Mouse (Mus musculus) lung, embryonic 16.5 days (tissue): Measurements from ENCODE around the gene Specc1. TPM values are rescaled to one million over a fixed set of nuclear protein-coding genes. Genes with fewer than 3 reads are reported as not detected.
"Not testable (repeated sequence)": the region's sequence is repeated elsewhere in the genome, so short reads cannot be mapped to it uniquely, and the experiment has no call there.

Experiments
- ATAC-seq: fragments of 200-750 bp; cut with Nextera tagmentation; 2 replicates; pipeline ENCODE4 v1.8.0; 2017; ENCODE audit warnings: low read depth, mild to moderate bottlenecking, moderate library complexity
- H3K27ac ChIP-seq: fragments of 300-500 bp; sonication (generic); 2 replicates; pipeline ENCODE4 v1.5.1; 2014; ENCODE audit warnings: mild to moderate bottlenecking, control low read depth, low read length
- H3K27me3 ChIP-seq: fragments of 300-500 bp; sonication (generic); 2 replicates; pipeline ENCODE4 v1.6.1; 2014; ENCODE audit warnings: low read depth, low read length, mixed read lengths; ENCODE audit not compliant: control insufficient read depth, insufficient read depth
- H3K36me3 ChIP-seq: fragments of 300-500 bp; sonication (generic); 2 replicates; pipeline ENCODE4 v1.6.1; 2014; ENCODE audit warnings: low read length; ENCODE audit not compliant: control insufficient read depth, insufficient read depth
- H3K4me1 ChIP-seq: fragments of 300-500 bp; sonication (generic); replicated peaks from 2 replicates; pipeline ENCODE4 v1.6.1; 2014; ENCODE audit warnings: low read length, mixed read lengths; ENCODE audit not compliant: control insufficient read depth, insufficient read depth
- H3K4me2 ChIP-seq: fragments of 300-500 bp; sonication (generic); 2 replicates; pipeline ENCODE4 v1.6.1; 2014; ENCODE audit warnings: low read depth, low read length, control low read depth
- H3K4me3 ChIP-seq: fragments of 300-500 bp; sonication (generic); 2 replicates; pipeline ENCODE4 v1.5.1; 2014; ENCODE audit warnings: mild to moderate bottlenecking, low read length, control low read depth
- H3K9ac ChIP-seq: fragments of 300-500 bp; sonication (generic); 2 replicates; pipeline ENCODE4 v1.6.1; 2014; ENCODE audit warnings: low read length, control low read depth
- H3K9me3 ChIP-seq: fragments of 300-500 bp; sonication (generic); 2 replicates; pipeline ENCODE4 v1.6.1; 2016; ENCODE audit warnings: low read length; ENCODE audit not compliant: control insufficient read depth
- WGBS: fragments of 180-500 bp; shearing (Covaris S2); extraction: QIAGEN DNeasy Blood & Tissue Kit; methylation state at CpG from one replicate; pipeline ENCODE4 v1.1.7; 2014; 5-methylcytosine and 5-hydroxymethylcytosine counted together
- polyA plus RNA-seq: library from polyadenylated mRNA; unstranded; fragments of >200 nt; fragmentation: Nextera tagmentation; extraction: Ambion mirVana; gene quantifications from 2 replicates; pipeline ENCODE4 v1.2.1, GENCODE M21; 2015

Gene Specc1
- polyA plus RNA-seq, 1 experiment from 2014 or later: 9.7 TPM

- ATAC-seq: no peak
- WGBS: 90% methylated on average over 2 of the region's 2 CpGs
These were observed 13.7 kb upstream of the Specc1 start for GRCm38 (mm10) chr11:61942903-61943302.

GRCm38 (mm10) chr11:61944417-61944816 lies 12.1 kb upstream of the Specc1 start:
- Histone ChIP-seq H3K9ac (no peak overlapping the region), H3K27ac (no peak overlapping the region), H3K36me3 (no peaks in the 10 kb centered on the region), H3K9me3 (no peaks in the 10 kb centered on the region), H3K4me3 (no peak overlapping the region), H3K4me1 (no peaks in the 10 kb centered on the region), H3K4me2 (no peak overlapping the region), H3K27me3 (no peaks in the 10 kb centered on the region)
- WGBS: 79% methylated on average over 9 of the region's 9 CpGs
- no peak for ATAC-seq

More at GRCm38 (mm10) chr11:61942903-61943302, 13.7 kb upstream of the Specc1 start:
- no peak overlapping the region for H3K4me2 ChIP-seq
- no peak overlapping the region for H3K4me3 ChIP-seq
- no peaks in the 10 kb centered on the region for H3K4me1 ChIP-seq
- no peaks in the 10 kb centered on the region for H3K36me3 ChIP-seq
- no peak overlapping the region for H3K9ac ChIP-seq
- no peak overlapping the region for H3K27ac ChIP-seq
- no peaks in the 10 kb centered on the region for H3K9me3 ChIP-seq
- no peaks in the 10 kb centered on the region for H3K27me3 ChIP-seq

- Histone ChIP-seq H3K9me3 (no peaks in the 10 kb centered on the region), H3K9ac (no peak overlapping the region), H3K36me3 (no peaks in the 10 kb centered on the region), H3K4me2 (no peak overlapping the region), H3K4me1 (no peaks in the 10 kb centered on the region), H3K27ac (no peak overlapping the region), H3K27me3 (no peaks in the 10 kb centered on the region), H3K4me3 (no peak overlapping the region)
- no peak for ATAC-seq
- 85% methylated on average over 4 of the region's 4 CpGs for WGBS
These were observed 10.0 kb upstream of the Specc1 start for GRCm38 (mm10) chr11:61946608-61947007.

DNA sequence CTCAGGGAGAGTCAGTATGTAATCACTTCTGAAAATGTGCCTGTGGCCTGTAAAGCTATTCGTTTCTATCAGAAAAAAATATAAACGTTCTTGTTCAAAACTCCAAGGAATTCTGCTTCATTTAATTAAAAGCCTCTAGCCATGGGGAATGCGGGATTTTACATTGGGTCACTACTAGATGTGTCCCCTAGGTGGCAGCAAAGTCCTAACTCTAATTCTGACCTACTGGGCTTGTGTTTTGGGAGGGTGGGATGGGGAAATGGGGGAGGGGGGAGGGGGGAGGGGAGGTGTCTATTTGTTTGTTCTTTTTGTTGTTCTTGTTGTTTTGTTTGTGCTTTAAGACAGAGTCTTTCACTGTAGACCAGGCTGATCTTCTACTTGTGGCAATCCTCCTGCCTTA lies 7.2 kb upstream of the Specc1 start:
- Histone ChIP-seq H3K4me1 (no peaks in the 10 kb centered on the region), H3K27ac (no peak overlapping the region), H3K4me3 (no peak overlapping the region), H3K36me3 (no peaks in the 10 kb centered on the region), H3K9ac (no peak overlapping the region), H3K27me3 (no peaks in the 10 kb centered on the region), H3K9me3 (no peaks in the 10 kb centered on the region), H3K4me2 (no peak overlapping the region)
- WGBS: 2% methylated on average over 3 of the region's 3 CpGs
- no peak for ATAC-seq

- Histone ChIP-seq H3K4me2 (no peak overlapping the region), H3K4me1 (no peaks in the 10 kb centered on the region), H3K27me3 (no peaks in the 10 kb centered on the region), H3K36me3 (no peaks in the 10 kb centered on the region), H3K9ac (no peak overlapping the region), H3K4me3 (no peak overlapping the region), H3K9me3 (no peaks in the 10 kb centered on the region), H3K27ac (no peak overlapping the region)
- WGBS: 16% methylated on average over 10 of the region's 10 CpGs
- no peak for ATAC-seq
These were observed 5.9 kb upstream of the Specc1 start for GRCm38 (mm10) chr11:61950632-61951031.

DNA sequence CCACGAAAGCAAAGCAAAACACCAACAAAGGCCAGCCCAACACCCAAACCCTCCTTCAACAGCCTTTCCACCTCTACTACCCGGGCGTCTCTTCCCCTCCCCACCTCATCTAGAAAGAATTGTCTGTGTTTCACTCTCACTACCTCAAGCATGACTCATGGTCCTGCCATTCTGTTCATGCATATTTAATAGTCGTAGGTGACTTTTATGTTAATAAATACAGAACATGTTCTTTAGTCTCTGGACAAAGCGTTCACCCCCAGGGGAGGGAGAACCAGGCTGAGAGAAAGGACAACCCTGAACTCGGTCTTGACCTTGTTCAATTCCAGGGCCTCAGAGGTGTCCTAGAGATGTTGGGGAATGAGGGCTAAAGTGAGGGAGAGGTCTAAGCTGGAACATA lies 1.4 kb upstream of the Specc1 start:
- H3K4me2 ChIP-seq: no peak overlapping the region

GRCm38 (mm10) chr11:61955951-61956350 lies 612 bp upstream of the Specc1 start:
- no peak for ATAC-seq
- Histone ChIP-seq H3K4me1 (peaks cover 5% of the 10 kb centered on the region; the same call in 1 of the 2 replicates), H3K9me3 (no peaks in the 10 kb centered on the region), H3K4me3 (no peak overlapping the region), H3K4me2 (no peak overlapping the region), H3K27ac (no peak overlapping the region), H3K36me3 (no peaks in the 10 kb centered on the region), H3K9ac (no peak overlapping the region), H3K27me3 (peaks cover 14% of the 10 kb centered on the region)
- 71% methylated on average over 6 of the region's 6 CpGs for WGBS

More for the DNA sequence above, 1.4 kb upstream of the Specc1 start:
- H3K36me3 ChIP-seq: no peaks in the 10 kb centered on the region
- no peak overlapping the region for H3K9ac ChIP-seq
- no peaks in the 10 kb centered on the region for H3K9me3 ChIP-seq
- H3K4me1 ChIP-seq: peaks cover 5% of the 10 kb centered on the region; the same call in 1 of the 2 replicates
- ATAC-seq: no peak
- no peak overlapping the region for H3K4me3 ChIP-seq
- 69% methylated on average over 6 of the region's 6 CpGs for WGBS
- no peak overlapping the region for H3K27ac ChIP-seq
- H3K27me3 ChIP-seq: peaks cover 14% of the 10 kb centered on the region

DNA sequence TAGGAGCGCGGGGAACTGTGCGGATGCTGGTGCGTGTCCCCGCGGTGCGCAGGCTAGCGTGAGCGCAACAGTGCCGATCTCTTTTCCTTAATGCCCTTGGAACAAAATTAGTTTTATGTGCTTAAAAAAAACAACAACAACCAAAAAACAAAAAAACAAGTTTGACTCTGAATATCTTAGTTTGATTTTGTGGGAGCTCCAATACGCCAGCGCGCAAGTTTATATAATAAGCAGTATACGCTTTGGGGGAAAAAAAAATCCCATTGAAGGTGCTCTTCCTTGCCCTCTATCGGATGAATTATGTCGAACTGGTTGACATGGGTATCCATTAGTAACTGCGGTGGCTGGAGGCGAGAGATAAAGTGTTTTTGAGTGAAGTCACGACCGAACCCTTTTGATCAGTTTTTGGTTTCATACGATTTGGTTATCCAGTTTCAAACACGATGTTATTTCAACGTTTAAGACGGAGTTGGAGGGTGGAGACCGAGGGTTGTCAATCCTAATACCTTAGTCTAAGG lies 792 bp downstream of the Specc1 start:
- Histone ChIP-seq H3K9ac (peak overlapping the region; percentile 55; the same call in 1 of the 2 replicates), H3K4me3 (peak overlapping the region; percentile 63), H3K9me3 (no peaks in the 10 kb centered on the region), H3K27ac (no peak overlapping the region), H3K27me3 (peaks cover 14% of the 10 kb centered on the region), H3K4me1 (peaks cover 5% of the 10 kb centered on the region; the same call in 1 of the 2 replicates), H3K4me2 (peak overlapping the region; percentile 90), H3K36me3 (no peaks in the 10 kb centered on the region)
- no peak; the same call in 1 of the 2 replicates for ATAC-seq
- 3% methylated on average over 25 of the region's 25 CpGs for WGBS

DNA sequence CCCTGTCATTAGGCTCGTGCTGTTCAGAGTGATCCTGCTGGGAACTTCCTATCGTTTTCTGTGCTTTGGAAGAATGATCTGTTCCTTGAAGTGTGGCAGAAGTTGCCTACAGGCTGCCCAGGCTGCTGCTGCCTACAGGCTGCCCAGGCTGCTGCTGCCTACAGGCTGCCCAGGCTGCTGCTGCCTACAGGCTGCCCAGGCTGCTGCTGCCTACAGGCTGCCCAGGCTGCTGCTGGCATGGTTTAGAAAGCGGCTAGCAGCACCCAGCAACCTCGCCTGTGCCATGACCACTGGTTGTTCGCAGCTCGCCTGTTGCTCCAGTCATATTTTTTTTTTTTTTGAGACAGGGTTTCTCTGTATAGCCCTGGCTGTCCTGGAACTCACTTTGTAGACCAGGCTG lies 2.1 kb downstream of the Specc1 start:
- H3K4me2 ChIP-seq, H3K27ac ChIP-seq, H3K9ac ChIP-seq, H3K4me3 ChIP-seq, ATAC-seq, H3K9me3 ChIP-seq, H3K4me1 ChIP-seq, H3K36me3 ChIP-seq: not testable (repeated sequence)
- 59% methylated on average over 6 of the region's 6 CpGs for WGBS
- H3K27me3 ChIP-seq: peaks cover 14% of the 10 kb centered on the region

DNA sequence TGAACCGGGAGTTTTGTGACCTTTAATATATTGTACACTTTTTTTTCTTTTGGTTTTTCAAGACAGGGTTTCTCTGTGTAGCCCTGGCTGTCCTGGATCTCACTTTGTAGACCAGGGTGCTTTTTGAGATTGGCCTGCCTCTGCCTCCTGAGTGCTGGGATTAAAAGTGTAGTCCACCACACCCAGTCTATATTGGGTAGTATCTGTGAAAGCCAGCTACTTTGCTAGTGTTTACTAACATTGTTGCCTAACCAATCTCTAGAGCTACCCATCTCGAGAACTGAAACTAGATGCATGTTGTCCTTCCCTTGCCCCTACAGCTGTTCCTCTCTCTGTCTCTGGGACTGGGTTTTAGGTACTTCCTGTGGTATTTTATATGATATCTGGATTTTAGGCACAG lies 3.5 kb downstream of the Specc1 start:
- Histone ChIP-seq H3K4me3 (no peak overlapping the region), H3K27ac (no peak overlapping the region), H3K9ac (no peak overlapping the region), H3K9me3 (no peaks in the 10 kb centered on the region), H3K4me1 (peaks cover 5% of the 10 kb centered on the region; the same call in 1 of the 2 replicates), H3K36me3 (no peaks in the 10 kb centered on the region), H3K27me3 (peaks cover 14% of the 10 kb centered on the region), H3K4me2 (no peak overlapping the region)
- 70% methylated on average over 2 of the region's 2 CpGs for WGBS
- no peak for ATAC-seq
